Mouse (Mus musculus): ENCODE measurements around the gene Popdc2.

DNA sequence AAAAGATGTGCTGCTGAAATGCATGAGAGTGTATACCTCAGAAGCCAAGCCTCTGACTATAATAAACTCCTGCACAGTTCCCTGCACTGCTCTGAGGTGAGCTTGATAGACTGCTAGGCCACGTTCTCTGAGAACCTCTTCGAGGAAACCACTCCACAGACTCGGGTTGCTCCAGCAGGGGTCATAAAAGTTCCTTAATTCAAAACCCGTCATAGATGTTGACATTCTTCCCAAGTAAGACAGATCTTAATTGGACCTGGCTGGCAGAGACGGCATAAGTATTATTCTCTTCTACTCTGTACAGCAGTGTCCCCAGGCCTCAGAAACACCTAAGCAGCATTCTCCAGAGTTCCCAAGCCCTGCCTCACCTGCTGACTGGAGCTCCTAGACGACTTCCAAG, 11.1 kb upstream of the Popdc2 start:
- TF ChIP-seq CTCF (IDR thresholded peaks at IDR 0.05; ENCODE audit: low read depth) (no peak), EP300 (IDR thresholded peaks at IDR 0.05; ENCODE audit: low read depth) (no peak)

All from heart, postnatal 0 days (tissue).